In genomic region chr12:28750876-28751275, GRCm38 (mm10) we compare ENCODE assay signal across 8 mouse cellular contexts. TPM values are rescaled to one million over a fixed set of nuclear protein-coding genes. Genes with fewer than 3 reads are reported as not detected.
DNase-seq lines count a peak whose midpoint lies in the region; ATAC-seq and TF ChIP-seq lines count a peak whose summit lies in the region.

No protein-coding gene starts in this region.

- H3K27me3 ChIP-seq in forebrain, embryonic 13.5 days: no peaks in the 10 kb centered on the region
- H3K27me3 ChIP-seq in forebrain, embryonic 11.5 days (ENCODE audit: control insufficient read depth, insufficient read depth, low read length): no peaks in the 10 kb centered on the region
- no peaks in the 10 kb centered on the region for H3K27me3 ChIP-seq in lung, embryonic 16.5 days (ENCODE audit: control insufficient read depth, insufficient read depth, low read depth, low read length)
- no peaks in the 10 kb centered on the region for H3K27me3 ChIP-seq in limb, embryonic 13.5 days
- no peaks in the 10 kb centered on the region for H3K27me3 ChIP-seq in small intestine, adult 2 months (ENCODE audit: control insufficient read depth, insufficient read depth, low read length)

- peaks cover 16% of the 10 kb centered on the region for H3K36me3 ChIP-seq in forebrain, embryonic 13.5 days (ENCODE audit: poor library complexity, severe bottlenecking)
- no peaks in the 10 kb centered on the region for H3K36me3 ChIP-seq in forebrain, embryonic 11.5 days (ENCODE audit: control insufficient read depth, insufficient read depth, low read length)
- H3K36me3 ChIP-seq in lung, embryonic 16.5 days (ENCODE audit: control insufficient read depth, insufficient read depth, low read length): peaks cover 6% of the 10 kb centered on the region
- peaks cover 13% of the 10 kb centered on the region for H3K36me3 ChIP-seq in limb, embryonic 13.5 days
- peaks cover 12% of the 10 kb centered on the region for H3K36me3 ChIP-seq in small intestine, adult 2 months (ENCODE audit: control insufficient read depth, insufficient read depth, low read length)

- peak overlapping the region; percentile 98 for H3K4me2 ChIP-seq in forebrain, embryonic 13.5 days
- no peak overlapping the region for H3K4me2 ChIP-seq in forebrain, embryonic 11.5 days (ENCODE audit: low read depth, low read length, severe bottlenecking)
- peak overlapping the region; percentile 90; the same call in 1 of the 2 replicates for H3K4me2 ChIP-seq in lung, embryonic 16.5 days (ENCODE audit: low read depth, low read length)
- peak overlapping the region; percentile 93 for H3K4me2 ChIP-seq in limb, embryonic 13.5 days (replicated peaks)

- peak overlapping the region; percentile 89; the same call in 1 of the 2 replicates for H3K4me3 ChIP-seq in forebrain, embryonic 13.5 days
- no peak overlapping the region; the same call in 1 of the 2 replicates for H3K4me3 ChIP-seq in forebrain, embryonic 11.5 days (ENCODE audit: low read depth, low read length)
- H3K4me3 ChIP-seq in lung, embryonic 16.5 days (ENCODE audit: low read length): no peak overlapping the region; the same call in 1 of the 2 replicates
- H3K4me3 ChIP-seq in limb, embryonic 13.5 days: peak overlapping the region; percentile 81
- no peak overlapping the region for H3K4me3 ChIP-seq in small intestine, adult 2 months (ENCODE audit: low read depth, low read length)

- no peak overlapping the region for H3K9ac ChIP-seq in forebrain, embryonic 13.5 days
- H3K9ac ChIP-seq in forebrain, embryonic 11.5 days (ENCODE audit: low read length): no peak overlapping the region
- H3K9ac ChIP-seq in lung, embryonic 16.5 days (ENCODE audit: low read length): no peak overlapping the region
- H3K9ac ChIP-seq in limb, embryonic 13.5 days: no peak overlapping the region

- TF ChIP-seq CTCF in small intestine, adult 2 months (IDR thresholded peaks at IDR 0.05; ENCODE audit: extremely low read depth, insufficient read length, insufficient replicate concordance, low read depth, low read length): no peak

- no peaks in the 10 kb centered on the region for H3K9me3 ChIP-seq in forebrain, embryonic 13.5 days (replicated peaks)
- no peaks in the 10 kb centered on the region for H3K9me3 ChIP-seq in forebrain, embryonic 11.5 days (ENCODE audit: control insufficient read depth, low read length)
- no peaks in the 10 kb centered on the region for H3K9me3 ChIP-seq in lung, embryonic 16.5 days (ENCODE audit: control insufficient read depth, low read length)
- no peaks in the 10 kb centered on the region for H3K9me3 ChIP-seq in limb, embryonic 13.5 days

- no peak overlapping the region for H3K27ac ChIP-seq in forebrain, embryonic 13.5 days
- no peak overlapping the region for H3K27ac ChIP-seq in forebrain, embryonic 11.5 days (ENCODE audit: low read depth, low read length)
- no peak overlapping the region for H3K27ac ChIP-seq in lung, embryonic 16.5 days (ENCODE audit: low read length)
- H3K27ac ChIP-seq in limb, embryonic 13.5 days: no peak overlapping the region
- peak overlapping the region; percentile 30 for H3K27ac ChIP-seq in small intestine, adult 2 months (ENCODE audit: insufficient read depth, low read depth, low read length)

- peaks cover 29% of the 10 kb centered on the region for H3K4me1 ChIP-seq in forebrain, embryonic 13.5 days
- 0 out of 2 replicates have a peak, but pooled peaks cover 3% of the 10 kb centered on the region for H3K4me1 ChIP-seq in forebrain, embryonic 11.5 days (replicated peaks; ENCODE audit: control insufficient read depth, insufficient read depth, low read length)
- H3K4me1 ChIP-seq in lung, embryonic 16.5 days (replicated peaks; ENCODE audit: control insufficient read depth, insufficient read depth, low read length): peaks cover 13% of the 10 kb centered on the region
- H3K4me1 ChIP-seq in limb, embryonic 13.5 days: peaks cover 21% of the 10 kb centered on the region
- peaks cover 13% of the 10 kb centered on the region; the same call in 1 of the 2 replicates for H3K4me1 ChIP-seq in small intestine, adult 2 months (ENCODE audit: control insufficient read depth, insufficient read depth, insufficient read length, low read length)

- DNase-seq in forebrain, embryonic 11.5 days (ENCODE audit: low spot score): no peak
- no peak for DNase-seq in lung, postnatal 25 days (ENCODE audit: low spot score)
- no peak for DNase-seq in thymus, postnatal 4 days
- DNase-seq in c-Kit-positive CD71-positive TER-119-positive erythroid progenitor cells, embryonic 14.5 days (ENCODE audit: low spot score): no peak

- 95% methylated on average over 5 of the region's 5 CpGs for WGBS in forebrain, embryonic 13.5 days
- WGBS in forebrain, embryonic 11.5 days: 94% methylated on average over 5 of the region's 5 CpGs
- 91% methylated on average over 5 of the region's 5 CpGs for WGBS in lung, embryonic 16.5 days
- 95% methylated on average over 5 of the region's 5 CpGs for WGBS in limb, embryonic 13.5 days
- 95% methylated on average over 5 of the region's 5 CpGs for WGBS in small intestine, adult 2 months

- ATAC-seq in forebrain, embryonic 13.5 days: no peak
- ATAC-seq in forebrain, embryonic 11.5 days (replicated peaks; ENCODE audit: low FRiP score): no peak
- no peak for ATAC-seq in lung, embryonic 16.5 days (ENCODE audit: low read depth)
- ATAC-seq in limb, embryonic 13.5 days (ENCODE audit: low FRiP score, low read depth): no peak

- TF ChIP-seq POLR2A in small intestine, adult 2 months (IDR thresholded peaks at IDR 0.05; ENCODE audit: low read depth, low read length): no peak

RNA-seq across cellular contexts. Expression of gene Trappc12, which starts 0.6 kb away (rescaled TPM):
- 37.8 and 42.9 TPM in 2 replicates for polyA plus RNA-seq in forebrain, embryonic 13.5 days (2015; fragmentation: Nextera tagmentation; extraction: Ambion mirVana)
- 40.0 and 40.1 TPM in 2 replicates for polyA plus RNA-seq in forebrain, embryonic 11.5 days (2014; fragmentation: Nextera tagmentation; extraction: Ambion mirVana)
- 40.3 and 40.6 TPM in 2 replicates for polyA plus RNA-seq in lung, embryonic 16.5 days (2015; fragmentation: Nextera tagmentation; extraction: Ambion mirVana)
- 40.9 and 42.2 TPM in 2 replicates for polyA plus RNA-seq in limb, embryonic 13.5 days (2015; fragmentation: Nextera tagmentation; extraction: Ambion mirVana)
- polyA plus RNA-seq in small intestine, adult 2 months (2012; rRNA removed): 8.8 and 15.2 TPM in 2 replicates

RNA-seq across cellular contexts. Expression of gene Eipr1, which starts 0.7 kb away (rescaled TPM):
- polyA plus RNA-seq in forebrain, embryonic 13.5 days (2015; fragmentation: Nextera tagmentation; extraction: Ambion mirVana): 56.6 and 66.1 TPM in 2 replicates
- polyA plus RNA-seq in forebrain, embryonic 11.5 days (2014; fragmentation: Nextera tagmentation; extraction: Ambion mirVana): 36.3 and 40.3 TPM in 2 replicates
- polyA plus RNA-seq in lung, embryonic 16.5 days (2015; fragmentation: Nextera tagmentation; extraction: Ambion mirVana): 27.3 and 29.4 TPM in 2 replicates
- polyA plus RNA-seq in limb, embryonic 13.5 days (2015; fragmentation: Nextera tagmentation; extraction: Ambion mirVana): 31.0 and 33.3 TPM in 2 replicates
- polyA plus RNA-seq in small intestine, adult 2 months (2012; rRNA removed): 27.4 and 57.7 TPM in 2 replicates

Comparison
In these comparisons a context has a peak if more than half of its experiments do, and no peak if none do; other contexts are left out.
1. H3K4me3 ChIP-seq: peak in forebrain, embryonic 13.5 days (single experiment) and limb, embryonic 13.5 days (single experiment); none in forebrain, embryonic 11.5 days (single experiment), lung, embryonic 16.5 days (single experiment) and small intestine, adult 2 months (single experiment).